Mouse (Mus musculus): ENCODE data around the gene Nrd1. TPM values are rescaled to one million over a fixed set of nuclear protein-coding genes. Genes with fewer than 3 reads are reported as not detected.

The Nrd1 gene
- total and polyA plus RNA-seq, 2 experiments from 2014 or later, result 61.4 to 64.6 TPM

DNA sequence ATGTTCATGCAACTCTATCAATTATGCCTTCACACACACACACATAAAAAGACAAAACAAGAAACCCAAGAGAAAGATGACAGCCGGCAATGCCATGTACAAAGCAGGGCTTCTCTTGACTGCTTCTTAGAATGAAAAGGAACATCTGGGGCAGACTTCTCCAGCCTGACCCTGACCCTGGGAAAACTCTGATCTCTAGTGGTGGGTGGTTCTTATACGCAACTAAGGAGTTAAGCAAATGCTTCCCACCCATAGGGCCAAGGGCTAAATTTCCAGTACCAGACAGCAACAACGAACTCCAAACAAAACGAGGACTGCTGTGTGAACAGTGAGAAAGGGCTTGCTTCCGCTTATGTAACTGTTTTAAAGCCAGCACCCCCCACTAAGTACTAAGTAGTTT lies 79.7 kb downstream of the Nrd1 start:
- Histone ChIP-seq H3K9me3 (ENCODE audit: low read length) (no peaks in the 10 kb centered on the region), H3K4me3 (ENCODE audit: low read depth, low read length) (no peak overlapping the region), H3K27ac (ENCODE audit: low read depth, low read length) (no peak overlapping the region), H3K4me2 (ENCODE audit: low read depth, low read length, poor library complexity, severe bottlenecking) (no peak overlapping the region), H3K4me1 (ENCODE audit: insufficient read depth, low read length) (no peaks in the 10 kb centered on the region), H3K27me3 (ENCODE audit: insufficient read depth, low read length) (no peaks in the 10 kb centered on the region), H3K36me3 (ENCODE audit: insufficient read depth, low read length) (peaks cover 24% of the 10 kb centered on the region), H3K9ac (replicated peaks; ENCODE audit: low read length, poor library complexity, severe bottlenecking) (no peak overlapping the region)
- no peak for ATAC-seq (ENCODE audit: low FRiP score)
- TF ChIP-seq CTCF (IDR thresholded peaks at IDR 0.05), result no peak
- DNase-seq (ENCODE audit: low spot score), result no peak
- WGBS, result 86% methylated on average over 5 of the region's 5 CpGs

DNA sequence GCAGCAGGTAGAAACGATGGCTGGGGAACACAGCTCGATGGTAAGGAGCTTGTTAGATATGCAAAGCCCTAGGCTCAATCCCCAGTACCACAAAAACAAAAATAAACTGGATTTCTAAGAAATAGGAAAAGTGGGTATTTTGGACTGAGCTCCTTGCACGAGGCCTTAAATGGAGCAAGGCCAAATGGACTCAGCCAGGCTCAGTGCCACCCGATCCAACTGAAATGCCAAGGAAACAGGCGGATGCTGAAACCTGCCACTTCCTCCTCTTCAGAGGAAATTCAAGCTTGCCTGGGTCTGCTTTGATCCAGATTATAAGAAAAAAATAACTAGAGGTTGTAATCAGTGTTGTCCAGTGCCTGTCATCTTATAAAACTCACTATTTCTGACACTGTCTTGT lies 88.7 kb downstream of the Nrd1 start:
- ATAC-seq (ENCODE audit: low FRiP score), result no peak
- Histone ChIP-seq H3K4me1 (ENCODE audit: insufficient read depth, low read length) (no peaks in the 10 kb centered on the region), H3K36me3 (ENCODE audit: insufficient read depth, low read length) (peaks cover 3% of the 10 kb centered on the region; the same call in 1 of the 2 replicates), H3K4me3 (ENCODE audit: low read depth, low read length) (no peak overlapping the region), H3K9me3 (ENCODE audit: low read length) (no peaks in the 10 kb centered on the region), H3K4me2 (ENCODE audit: low read depth, low read length, poor library complexity, severe bottlenecking) (no peak overlapping the region), H3K27me3 (ENCODE audit: insufficient read depth, low read length) (no peaks in the 10 kb centered on the region), H3K9ac (replicated peaks; ENCODE audit: low read length, poor library complexity, severe bottlenecking) (no peak overlapping the region), H3K27ac (ENCODE audit: low read depth, low read length) (no peak overlapping the region)
- no peak for DNase-seq (ENCODE audit: low spot score)
- 80% methylated on average over 5 of the region's 5 CpGs for WGBS
- no peak for TF ChIP-seq CTCF (IDR thresholded peaks at IDR 0.05)

DNA sequence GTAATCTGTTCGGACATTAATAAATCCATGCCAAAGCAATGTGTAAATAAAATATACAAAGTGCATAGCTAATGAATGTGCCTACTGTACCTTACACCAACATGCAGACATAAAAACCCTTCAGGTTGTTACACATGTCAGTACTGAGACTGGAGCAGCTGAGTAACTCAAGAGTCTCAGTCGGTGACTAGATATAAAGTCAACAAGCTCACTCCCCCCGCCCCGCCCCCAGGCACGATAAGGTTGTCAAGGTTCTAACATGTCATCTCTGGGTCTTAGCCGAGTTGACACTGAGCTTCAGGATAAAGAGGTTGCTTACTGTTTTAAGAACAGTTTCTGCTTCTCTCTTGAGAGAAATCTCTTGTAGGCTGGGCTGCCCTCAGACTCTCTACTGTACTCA lies 89.5 kb downstream of the Nrd1 start:
- WGBS, result 76% methylated on average over 6 of the region's 6 CpGs
- no peak for ATAC-seq (ENCODE audit: low FRiP score)
- no peak for DNase-seq (ENCODE audit: low spot score)
- no peak for TF ChIP-seq CTCF (IDR thresholded peaks at IDR 0.05)
- Histone ChIP-seq H3K9ac (replicated peaks; ENCODE audit: low read length, poor library complexity, severe bottlenecking) (no peak overlapping the region), H3K36me3 (ENCODE audit: insufficient read depth, low read length) (peaks cover 3% of the 10 kb centered on the region; the same call in 1 of the 2 replicates), H3K9me3 (ENCODE audit: low read length) (no peaks in the 10 kb centered on the region), H3K4me3 (ENCODE audit: low read depth, low read length) (no peak overlapping the region), H3K27me3 (ENCODE audit: insufficient read depth, low read length) (no peaks in the 10 kb centered on the region), H3K4me1 (ENCODE audit: insufficient read depth, low read length) (no peaks in the 10 kb centered on the region), H3K27ac (ENCODE audit: low read depth, low read length) (no peak overlapping the region), H3K4me2 (ENCODE audit: low read depth, low read length, poor library complexity, severe bottlenecking) (no peak overlapping the region)

DNA sequence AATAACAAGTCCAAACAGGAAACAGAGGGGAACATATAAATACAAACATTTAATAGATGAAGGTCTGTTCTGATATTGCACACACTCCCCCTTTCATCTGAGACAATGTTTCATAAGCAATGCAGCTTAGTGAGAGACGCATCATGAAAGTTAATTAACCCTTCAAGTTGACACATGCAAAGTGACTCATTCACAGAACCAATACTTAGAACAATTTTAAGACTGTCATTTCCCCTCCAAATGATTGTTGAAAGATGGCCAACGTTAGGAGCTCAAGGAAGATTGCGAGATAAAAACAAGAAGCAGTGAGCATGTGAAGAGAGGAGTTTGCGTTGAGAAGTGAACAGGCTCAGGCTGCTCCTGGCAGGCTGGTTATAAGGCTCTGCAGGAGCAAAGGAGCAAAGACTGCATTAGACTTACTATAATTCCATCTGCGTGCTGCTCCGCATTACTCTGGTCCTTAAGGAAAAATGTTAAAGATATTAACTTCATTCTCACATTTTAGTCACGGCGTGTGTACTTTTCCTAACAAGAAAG lies 90.9 kb downstream of the Nrd1 start:
- Histone ChIP-seq H3K4me1 (ENCODE audit: insufficient read depth, low read length) (no peaks in the 10 kb centered on the region), H3K4me2 (ENCODE audit: low read depth, low read length, poor library complexity, severe bottlenecking) (no peak overlapping the region), H3K27ac (ENCODE audit: low read depth, low read length) (no peak overlapping the region), H3K4me3 (ENCODE audit: low read depth, low read length) (no peak overlapping the region), H3K9me3 (ENCODE audit: low read length) (no peaks in the 10 kb centered on the region), H3K9ac (replicated peaks; ENCODE audit: low read length, poor library complexity, severe bottlenecking) (no peak overlapping the region), H3K27me3 (ENCODE audit: insufficient read depth, low read length) (no peaks in the 10 kb centered on the region), H3K36me3 (ENCODE audit: insufficient read depth, low read length) (no peaks in the 10 kb centered on the region)
- WGBS, result 83% methylated on average over 8 of the region's 8 CpGs
- DNase-seq (ENCODE audit: low spot score) (no peak), ATAC-seq (ENCODE audit: low FRiP score) (no peak)
- TF ChIP-seq CTCF (IDR thresholded peaks at IDR 0.05), result no peak

DNA sequence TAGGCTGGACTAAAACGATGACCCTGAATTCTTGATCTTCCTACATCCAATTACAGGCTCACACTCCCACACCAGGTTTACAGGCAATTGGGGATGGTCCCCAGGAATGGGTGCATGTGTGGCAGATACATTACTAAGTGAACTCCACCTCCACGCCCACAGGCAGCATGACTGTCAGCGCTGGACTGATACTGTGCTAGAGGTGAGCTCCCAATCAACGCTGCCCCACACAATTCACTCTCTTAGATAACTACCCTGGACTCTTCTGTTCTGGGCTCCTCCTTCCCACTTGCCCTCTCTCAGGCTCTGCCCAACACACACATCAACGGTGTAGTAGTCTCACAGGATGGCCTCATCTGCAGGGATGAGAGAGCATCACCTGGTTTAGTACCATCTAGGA lies 91.9 kb downstream of the Nrd1 start:
- no peak overlapping the region for H3K9ac ChIP-seq (replicated peaks; ENCODE audit: low read length, poor library complexity, severe bottlenecking)
- no peaks in the 10 kb centered on the region for H3K36me3 ChIP-seq (ENCODE audit: insufficient read depth, low read length)
- no peaks in the 10 kb centered on the region for H3K27me3 ChIP-seq (ENCODE audit: insufficient read depth, low read length)
- ATAC-seq (ENCODE audit: low FRiP score) (no peak), DNase-seq (ENCODE audit: low spot score) (no peak)
- H3K4me1 ChIP-seq (ENCODE audit: insufficient read depth, low read length), result no peaks in the 10 kb centered on the region
- H3K9me3 ChIP-seq (ENCODE audit: low read length), result no peaks in the 10 kb centered on the region
- WGBS, result 91% methylated on average over 5 of the region's 5 CpGs
- no peak for TF ChIP-seq CTCF (IDR thresholded peaks at IDR 0.05)
- H3K4me2 ChIP-seq (ENCODE audit: low read depth, low read length, poor library complexity, severe bottlenecking), result no peak overlapping the region
- no peak overlapping the region for H3K4me3 ChIP-seq (ENCODE audit: low read depth, low read length)
- H3K27ac ChIP-seq (ENCODE audit: low read depth, low read length), result no peak overlapping the region

DNA sequence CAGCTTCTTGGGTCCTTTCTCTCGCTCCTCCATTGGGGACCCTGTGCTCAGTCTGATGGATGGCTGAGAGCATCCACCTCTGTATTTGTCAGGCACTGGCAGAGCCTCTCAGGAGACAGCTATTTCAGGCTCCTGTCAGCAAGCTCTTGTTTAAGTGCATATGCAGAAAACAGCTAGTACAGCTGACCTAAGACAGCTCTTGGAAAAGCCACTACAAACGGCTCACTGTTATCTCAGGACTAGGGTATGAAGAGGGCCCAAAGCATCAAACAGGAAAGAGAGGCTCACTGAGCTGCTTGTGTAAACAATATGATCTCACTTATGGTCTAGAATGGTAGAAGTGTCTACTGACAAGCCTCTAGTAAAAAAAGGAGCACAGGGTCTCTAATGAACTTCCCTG lies 93.8 kb downstream of the Nrd1 start:
- Histone ChIP-seq H3K27me3 (ENCODE audit: insufficient read depth, low read length) (no peaks in the 10 kb centered on the region), H3K4me3 (ENCODE audit: low read depth, low read length) (no peak overlapping the region), H3K9me3 (ENCODE audit: low read length) (no peaks in the 10 kb centered on the region), H3K4me1 (ENCODE audit: insufficient read depth, low read length) (no peaks in the 10 kb centered on the region), H3K9ac (replicated peaks; ENCODE audit: low read length, poor library complexity, severe bottlenecking) (no peak overlapping the region), H3K27ac (ENCODE audit: low read depth, low read length) (no peak overlapping the region), H3K36me3 (ENCODE audit: insufficient read depth, low read length) (no peaks in the 10 kb centered on the region), H3K4me2 (ENCODE audit: low read depth, low read length, poor library complexity, severe bottlenecking) (no peak overlapping the region)
- ATAC-seq (ENCODE audit: low FRiP score) (no peak), DNase-seq (ENCODE audit: low spot score) (no peak)
- 76% methylated on average over 2 of the region's 2 CpGs for WGBS
- no peak for TF ChIP-seq CTCF (IDR thresholded peaks at IDR 0.05)
